Mouse (Mus musculus) urinary bladder, postnatal 36 days (tissue): Measurements from ENCODE around the gene Gucd1.
"Not testable (repeated sequence)": the region's sequence is repeated elsewhere in the genome, so short reads cannot be mapped to it uniquely, and the experiment has no call there.

ENCODE experiments used
- DNase-seq, 2 experiments: peaks; one replicate each; pipeline ENCODE4 v3.0.0; 2022; ENCODE audit warnings: low spot score in 2 of 2, mixed read lengths in 1 of 2

Gene Gucd1

GRCm38 (mm10) chr10:75430633-75431032 is 87.1 kb downstream of the Gucd1 start:
- no peak for DNase-seq

GRCm38 (mm10) chr10:75430147-75430537 is 87.6 kb downstream of the Gucd1 start:
- no peak for DNase-seq

- no peak for DNase-seq
Measured at GRCm38 (mm10) chr10:75429522-75430146, 88.1 kb downstream of the Gucd1 start.

- no peak for DNase-seq
Measured at GRCm38 (mm10) chr10:75429004-75429380, 88.8 kb downstream of the Gucd1 start.

GRCm38 (mm10) chr10:75428049-75429003 is 89.4 kb downstream of the Gucd1 start:
- no peak for DNase-seq

- no peak for DNase-seq
Measured at GRCm38 (mm10) chr10:75424498-75424901, 93.3 kb downstream of the Gucd1 start.

- DNase-seq, result no peak
Measured at GRCm38 (mm10) chr10:75418747-75419146, 99.0 kb downstream of the Gucd1 start.

- DNase-seq, result no peak
Measured at GRCm38 (mm10) chr10:75417363-75418042, 100.3 kb downstream of the Gucd1 start.

- DNase-seq, result no peak
Measured at GRCm38 (mm10) chr10:75414925-75415324, 102.8 kb downstream of the Gucd1 start.

- no peak for DNase-seq
Measured at GRCm38 (mm10) chr10:75412114-75413103, 105.4 kb downstream of the Gucd1 start.

- DNase-seq, result not testable (repeated sequence)
Measured at GRCm38 (mm10) chr10:75411343-75412113, 106.2 kb downstream of the Gucd1 start.

GRCm38 (mm10) chr10:75407741-75408140 is 110.0 kb downstream of the Gucd1 start:
- no peak for DNase-seq

- peak in 1 of 2 experiments; percentile 40 for DNase-seq
Measured at GRCm38 (mm10) chr10:75406755-75407154, 111.0 kb downstream of the Gucd1 start.

GRCm38 (mm10) chr10:75405916-75406315 is 111.9 kb downstream of the Gucd1 start:
- DNase-seq, result no peak

- DNase-seq, result no peak
Measured at GRCm38 (mm10) chr10:75400958-75401357, 116.8 kb downstream of the Gucd1 start, which contains the start of gene Upb1. Gene Upb1, plus strand, starts transcription at chr10:75401115.

GRCm38 (mm10) chr10:75396966-75397365 is 120.8 kb downstream of the Gucd1 start:
- DNase-seq, result peak in 1 of 2 experiments; percentile 31

GRCm38 (mm10) chr10:75394796-75395195 is 123.0 kb downstream of the Gucd1 start:
- DNase-seq, result no peak

GRCm38 (mm10) chr10:75390832-75391231 is 126.9 kb downstream of the Gucd1 start:
- DNase-seq, result no peak

GRCm38 (mm10) chr10:75390156-75390555 is 127.6 kb downstream of the Gucd1 start:
- DNase-seq, result no peak

GRCm38 (mm10) chr10:75378688-75379087 is 139.1 kb downstream of the Gucd1 start:
- no peak for DNase-seq
